Mouse (Mus musculus): ENCODE data around the gene Apol7a. TPM values are rescaled to one million over a fixed set of nuclear protein-coding genes. Genes with fewer than 3 reads are reported as not detected.
"Not testable (repeated sequence)": the region's sequence is repeated elsewhere in the genome, so short reads cannot be mapped to it uniquely, and the experiment has no call there.

Apol7a gene
- 0.08 TPM in 1 of 2 replicates, not detected in the other for polyA plus RNA-seq (2015; fragmentation: Nextera tagmentation; extraction: Ambion mirVana)

GRCm38 (mm10) chr15:77399027-77399426 is at the start of gene Apol7a:
Gene Apol7a, minus strand, starts transcription at chr15:77399110.
- H3K4me1 ChIP-seq (replicated peaks); ATAC-seq (ENCODE audit: low FRiP score); H3K4me3 ChIP-seq; H3K4me2 ChIP-seq; H3K9ac ChIP-seq; H3K9me3 ChIP-seq; H3K27me3 ChIP-seq; H3K27ac ChIP-seq; H3K36me3 ChIP-seq: not testable (repeated sequence)
- WGBS = 67% methylated on average over 9 of the region's 9 CpGs

GRCm38 (mm10) chr15:77447392-77447791 is 48.5 kb upstream of the Apol7a start, which contains the start of gene Apol7b:
Gene Apol7b, minus strand, starts transcription at chr15:77447492.
- 95% methylated on average over 2 of the region's 2 CpGs for WGBS
- H3K4me1 ChIP-seq (replicated peaks); H3K36me3 ChIP-seq; H3K9me3 ChIP-seq; H3K27me3 ChIP-seq; H3K4me3 ChIP-seq; H3K4me2 ChIP-seq; ATAC-seq (ENCODE audit: low FRiP score); H3K9ac ChIP-seq; H3K27ac ChIP-seq: not testable (repeated sequence)

- not testable (repeated sequence) for H3K27ac ChIP-seq
- 94% methylated on average over 1 of the region's 1 CpGs for WGBS
These were observed 46.8 kb upstream of the Apol7a start for GRCm38 (mm10) chr15:77445668-77446067.

GRCm38 (mm10) chr15:77444746-77445145 is 45.8 kb upstream of the Apol7a start:
- H3K9ac ChIP-seq; H3K4me2 ChIP-seq; H3K27ac ChIP-seq; H3K9me3 ChIP-seq; H3K4me1 ChIP-seq (replicated peaks); H3K36me3 ChIP-seq; ATAC-seq (ENCODE audit: low FRiP score); H3K27me3 ChIP-seq; H3K4me3 ChIP-seq: not testable (repeated sequence)
- 78% methylated on average over 8 of the region's 8 CpGs for WGBS

More at GRCm38 (mm10) chr15:77445668-77446067, 46.8 kb upstream of the Apol7a start:
- not testable (repeated sequence) for ATAC-seq (ENCODE audit: low FRiP score); H3K36me3 ChIP-seq; H3K27me3 ChIP-seq; H3K9ac ChIP-seq; H3K4me1 ChIP-seq (replicated peaks); H3K4me2 ChIP-seq; H3K9me3 ChIP-seq; H3K4me3 ChIP-seq

GRCm38 (mm10) chr15:77428690-77429448 is 30.0 kb upstream of the Apol7a start:
- H3K4me2 ChIP-seq; ATAC-seq (ENCODE audit: low FRiP score); H3K4me3 ChIP-seq; H3K9me3 ChIP-seq; H3K27me3 ChIP-seq; H3K4me1 ChIP-seq (replicated peaks); H3K36me3 ChIP-seq; H3K9ac ChIP-seq; H3K27ac ChIP-seq: not testable (repeated sequence)
- WGBS = 72% methylated on average over 9 of the region's 10 CpGs

GRCm38 (mm10) chr15:77422925-77423324 is 24.0 kb upstream of the Apol7a start:
- ATAC-seq (ENCODE audit: low FRiP score); H3K27me3 ChIP-seq; H3K4me3 ChIP-seq; H3K9me3 ChIP-seq; H3K36me3 ChIP-seq; H3K4me1 ChIP-seq (replicated peaks); H3K4me2 ChIP-seq; H3K9ac ChIP-seq; H3K27ac ChIP-seq: not testable (repeated sequence)
- WGBS = 89% methylated on average over 3 of the region's 7 CpGs

GRCm38 (mm10) chr15:77419657-77420056 is 20.7 kb upstream of the Apol7a start:
- not testable (repeated sequence) for H3K4me2 ChIP-seq; H3K4me3 ChIP-seq; H3K9ac ChIP-seq; H3K27ac ChIP-seq; H3K27me3 ChIP-seq; ATAC-seq (ENCODE audit: low FRiP score); H3K4me1 ChIP-seq (replicated peaks); H3K9me3 ChIP-seq; H3K36me3 ChIP-seq
- no CpG with 5 or more reads among the region's 3 CpGs for WGBS

- not testable (repeated sequence) for H3K36me3 ChIP-seq; H3K9me3 ChIP-seq; H3K4me3 ChIP-seq; H3K9ac ChIP-seq; H3K27me3 ChIP-seq; H3K27ac ChIP-seq; H3K4me2 ChIP-seq; H3K4me1 ChIP-seq (replicated peaks); ATAC-seq (ENCODE audit: low FRiP score)
- WGBS = 20% methylated on average over 3 of the region's 10 CpGs
These were observed 17.9 kb upstream of the Apol7a start for GRCm38 (mm10) chr15:77416655-77417333.

GRCm38 (mm10) chr15:77415653-77416052 is 16.7 kb upstream of the Apol7a start:
- not testable (repeated sequence) for H3K27me3 ChIP-seq; H3K9me3 ChIP-seq; ATAC-seq (ENCODE audit: low FRiP score); H3K4me2 ChIP-seq; H3K4me1 ChIP-seq (replicated peaks); H3K36me3 ChIP-seq; H3K9ac ChIP-seq; H3K4me3 ChIP-seq; H3K27ac ChIP-seq
- WGBS = 78% methylated on average over 2 of the region's 2 CpGs

- not testable (repeated sequence) for H3K4me3 ChIP-seq; H3K36me3 ChIP-seq; ATAC-seq (ENCODE audit: low FRiP score); H3K9ac ChIP-seq; H3K4me1 ChIP-seq (replicated peaks); H3K27me3 ChIP-seq; H3K27ac ChIP-seq; H3K4me2 ChIP-seq; H3K9me3 ChIP-seq
- 44% methylated on average over 4 of the region's 4 CpGs for WGBS
These were observed 13.8 kb upstream of the Apol7a start for GRCm38 (mm10) chr15:77412695-77413094.

- H3K36me3 ChIP-seq; H3K9me3 ChIP-seq; H3K4me2 ChIP-seq; ATAC-seq (ENCODE audit: low FRiP score); H3K27ac ChIP-seq; H3K9ac ChIP-seq; H3K4me3 ChIP-seq; H3K27me3 ChIP-seq; H3K4me1 ChIP-seq (replicated peaks): not testable (repeated sequence)
- WGBS = 88% methylated on average over 1 of the region's 4 CpGs
These were observed 12.1 kb upstream of the Apol7a start, which contains the start of gene Apol9a for GRCm38 (mm10) chr15:77411035-77411434. Gene Apol9a, minus strand, starts transcription at chr15:77411135.

GRCm38 (mm10) chr15:77406370-77406769 is 7.5 kb upstream of the Apol7a start:
- not testable (repeated sequence) for H3K4me3 ChIP-seq; H3K36me3 ChIP-seq; H3K27ac ChIP-seq; H3K9ac ChIP-seq; H3K9me3 ChIP-seq; H3K4me1 ChIP-seq (replicated peaks); H3K4me2 ChIP-seq; H3K27me3 ChIP-seq; ATAC-seq (ENCODE audit: low FRiP score)
- WGBS = 82% methylated on average over 10 of the region's 10 CpGs

Data from hindbrain, embryonic 13.5 days (tissue).